ENCODE assay signal across 8 mouse cellular contexts in genomic region chr19:6057313-6058096, GRCm38 (mm10). TPM values are rescaled to one million over a fixed set of nuclear protein-coding genes. Genes with fewer than 3 reads are reported as not detected.
DNase-seq lines count a peak whose midpoint lies in the region; ATAC-seq and TF ChIP-seq lines count a peak whose summit lies in the region.

TSS of gene Mrpl49 (minus strand) at chr19:6057785.
TSS of gene Fau (plus strand) at chr19:6057844.

- peak; percentile 77 for ATAC-seq in erythroblast, adult 5-6 weeks (replicated peaks; ENCODE audit: low FRiP score, poor library complexity, severe bottlenecking)
- peak; percentile 86 for ATAC-seq in heart, embryonic 11.5 days (replicated peaks; ENCODE audit: insufficient number of reproducible peaks, low FRiP score, low TSS enrichment)
- ATAC-seq in kidney, embryonic 16.5 days (ENCODE audit: low FRiP score, low TSS enrichment), result peak; percentile 88

- peak within 1 kb of the TSS; percentile 68 for H3K27ac ChIP-seq in heart, embryonic 11.5 days (ENCODE audit: low read depth, low read length)
- H3K27ac ChIP-seq in kidney, embryonic 16.5 days (ENCODE audit: low read length), result peak within 1 kb of the TSS; percentile 75
- peak within 1 kb of the TSS; percentile 82 for H3K27ac ChIP-seq in liver, adult 2 months (replicated peaks; ENCODE audit: insufficient read depth, low read depth, low read length)

- H3ac ChIP-seq in myocyte (ENCODE audit: control insufficient read depth, insufficient read length), result peak within 1 kb of the TSS; percentile 43

- H3K9ac ChIP-seq in heart, embryonic 11.5 days (ENCODE audit: low read depth, low read length), result peak within 1 kb of the TSS; percentile 96
- peak within 1 kb of the TSS; percentile 91 for H3K9ac ChIP-seq in kidney, embryonic 16.5 days (replicated peaks; ENCODE audit: low read length)
- peak within 1 kb of the TSS; percentile 91 for H3K9ac ChIP-seq in liver, adult 2 months (ENCODE audit: low read depth, low read length)

- H3K27me3 ChIP-seq in heart, embryonic 11.5 days (ENCODE audit: control insufficient read depth, insufficient read depth, low read length), result no peaks in the 10 kb centered on the region
- H3K27me3 ChIP-seq in kidney, embryonic 16.5 days (ENCODE audit: insufficient read depth, low read length), result no peaks in the 10 kb centered on the region
- no peaks in the 10 kb centered on the region for H3K27me3 ChIP-seq in liver, adult 2 months (ENCODE audit: control insufficient read depth, insufficient read depth, low read length)
- H3K27me3 ChIP-seq in myocyte (ENCODE audit: control insufficient read depth, insufficient read depth, insufficient read length), result no peaks in the 10 kb centered on the region
- no peaks in the 10 kb centered on the region for H3K27me3 ChIP-seq in splenic B cell, adult 2 months (ENCODE audit: control insufficient read depth, insufficient read depth, low read length, poor library complexity, severe bottlenecking)

- no peak for TF ChIP-seq CTCF in liver, adult 2 months (IDR thresholded peaks at IDR 0.05; ENCODE audit: low read depth, low read length)

- H3K4me2 ChIP-seq in heart, embryonic 11.5 days, result peak within 1 kb of the TSS; percentile 85
- peak within 1 kb of the TSS; percentile 88 for H3K4me2 ChIP-seq in kidney, embryonic 16.5 days (replicated peaks; ENCODE audit: low read depth, low read length)
- H3K4me2 ChIP-seq in myocyte (ENCODE audit: low read depth), result peak within 1 kb of the TSS; percentile 98

- TF ChIP-seq POLR2A in liver, adult 2 months (IDR thresholded peaks at IDR 0.05; ENCODE audit: extremely low read depth, insufficient read depth, low read length), result peak; percentile 94
- TF ChIP-seq POLR2A in myocyte (IDR thresholded peaks at IDR 0.05; ENCODE audit: insufficient read length, low read depth), result peak; percentile 85

- WGBS in heart, embryonic 11.5 days (ENCODE audit: insufficient replicate concordance), result under 1% methylated on average over 58 of the region's 63 CpGs
- under 1% methylated on average over 55 of the region's 63 CpGs for WGBS in kidney, embryonic 16.5 days
- WGBS in liver, adult 2 months, result under 1% methylated on average over 63 of the region's 63 CpGs

- peak within 1 kb of the TSS; percentile 90 for H3K4me3 ChIP-seq in heart, embryonic 11.5 days (ENCODE audit: low read depth, low read length)
- H3K4me3 ChIP-seq in kidney, embryonic 16.5 days (ENCODE audit: low read length), result peak within 1 kb of the TSS; percentile 97
- H3K4me3 ChIP-seq in liver, adult 2 months (ENCODE audit: insufficient read depth, low read depth, low read length), result peak within 1 kb of the TSS; percentile 87
- peak within 1 kb of the TSS; percentile 96 for H3K4me3 ChIP-seq in myocyte

- peaks cover 20% of the 10 kb centered on the region for H3K36me3 ChIP-seq in heart, embryonic 11.5 days (ENCODE audit: control insufficient read depth, insufficient read depth, low read length)
- H3K36me3 ChIP-seq in kidney, embryonic 16.5 days (ENCODE audit: insufficient read depth, low read length), result peaks cover 40% of the 10 kb centered on the region
- peaks cover 25% of the 10 kb centered on the region for H3K36me3 ChIP-seq in liver, adult 2 months (ENCODE audit: control insufficient read depth, insufficient read depth, low read length)
- H3K36me3 ChIP-seq in myocyte (ENCODE audit: control insufficient read depth, insufficient read depth), result peaks cover 27% of the 10 kb centered on the region
- peaks cover 11% of the 10 kb centered on the region for H3K36me3 ChIP-seq in splenic B cell, adult 2 months (ENCODE audit: control insufficient read depth, insufficient read depth, low read length, poor library complexity, severe bottlenecking)

- DNase-seq in B cell, adult 2 months, result peak; percentile 99
- peak; percentile 99 for DNase-seq in brain, adult 2 months (ENCODE audit: low read depth, low spot score)
- DNase-seq in liver, adult 2 months (ENCODE audit: extremely low read depth, low read depth, low spot score), result peak; percentile 81
- peak; percentile 99 for DNase-seq in splenic B cell, adult 2 months (ENCODE audit: low read depth, low spot score)

- peaks cover 23% of the 10 kb centered on the region for H3K4me1 ChIP-seq in heart, embryonic 11.5 days (ENCODE audit: control insufficient read depth, insufficient read depth, low read length)
- peaks cover 33% of the 10 kb centered on the region for H3K4me1 ChIP-seq in kidney, embryonic 16.5 days (ENCODE audit: insufficient read depth, low read length)
- H3K4me1 ChIP-seq in liver, adult 2 months (ENCODE audit: control insufficient read depth, insufficient read depth, low read length), result peaks cover 16% of the 10 kb centered on the region

- H3K9me3 ChIP-seq in heart, embryonic 11.5 days (replicated peaks; ENCODE audit: control insufficient read depth, low read length), result no peaks in the 10 kb centered on the region
- no peaks in the 10 kb centered on the region for H3K9me3 ChIP-seq in kidney, embryonic 16.5 days (ENCODE audit: low read length)

- H3K79me2 ChIP-seq in liver, adult 2 months (ENCODE audit: control insufficient read depth, insufficient read depth, low read length), result no peaks in the 10 kb centered on the region; the same call in 1 of the 2 replicates
- H3K79me2 ChIP-seq in myocyte (ENCODE audit: control insufficient read depth, insufficient read depth), result peaks cover 55% of the 10 kb centered on the region

TF ChIP-seq in myocyte, 11 proteins besides CTCF, POLR2A, EP300 and RAD21:
- TF ChIP-seq POLR2AphosphoS2 (IDR thresholded peaks at IDR 0.05; ENCODE audit: insufficient read length, low read depth) (peak; percentile 91), MAX (IDR thresholded peaks at IDR 0.05; ENCODE audit: low read depth) (no peak), REST (IDR thresholded peaks at IDR 0.05; ENCODE audit: insufficient read depth, insufficient read length) (peak; percentile 29), MYOG (IDR thresholded peaks at IDR 0.05; ENCODE audit: control insufficient read depth in 1 of 3, insufficient read depth in 1 of 3, insufficient read length in 2 of 3, low read depth in 2 of 3) (peak in 2 of 3 experiments; percentile 28 to 53), MYOD1 (IDR thresholded peaks at IDR 0.05; ENCODE audit: control insufficient read depth in 1 of 3, insufficient read length in 2 of 3, low read depth in 2 of 3) (peak in 1 of 3 experiments; percentile 46), TCF12 (IDR thresholded peaks at IDR 0.05; ENCODE audit: insufficient read depth, poor library complexity, severe bottlenecking) (no peak), E2F4 (IDR thresholded peaks at IDR 0.05; ENCODE audit: insufficient read depth) (no peak), TCF3 (IDR thresholded peaks at IDR 0.05; ENCODE audit: insufficient read length, low read depth) (no peak), USF1 (IDR thresholded peaks at IDR 0.05; ENCODE audit: low read depth) (no peak), SRF (IDR thresholded peaks at IDR 0.05; ENCODE audit: control insufficient read depth, insufficient read length, low read depth) (peak; percentile 86), CEBPB (IDR thresholded peaks at IDR 0.05; ENCODE audit: insufficient read depth, poor library complexity, severe bottlenecking) (no peak)

RNA-seq across cellular contexts. Expression of gene Mrpl49, which starts in this region (rescaled TPM):
- total RNA-seq in erythroblast, adult 5-6 weeks (2015; ENCODE audit: low replicate concordance), result 10.0 and 15.3 TPM in 2 replicates
- 8.1 and 10.2 TPM in 2 replicates for total RNA-seq in erythroblast, adult 5-6 weeks (2017; ENCODE audit: low replicate concordance)
- polyA plus RNA-seq in heart, embryonic 11.5 days (2014; fragmentation: Nextera tagmentation; extraction: Ambion mirVana), result 70.7 and 75.3 TPM in 2 replicates
- polyA plus RNA-seq in kidney, embryonic 16.5 days (2015; fragmentation: Nextera tagmentation; extraction: Ambion mirVana), result 83.2 and 87.2 TPM in 2 replicates
- total RNA-seq in liver, adult 2 months (2014; rRNA removed), result 27.1 and 27.2 TPM in 2 replicates
- 13.6 and 16.8 TPM in 2 replicates for polyA plus RNA-seq in liver, adult 2 months (2012; rRNA removed)
- polyA plus RNA-seq in myocyte (2012; fragmentation: generic; extraction: Trizol), result 43.0 TPM

RNA-seq across cellular contexts. Expression of gene Fau, which starts in this region (rescaled TPM):
- total RNA-seq in erythroblast, adult 5-6 weeks (2015; ENCODE audit: low replicate concordance), result 503 and 517 TPM in 2 replicates
- total RNA-seq in erythroblast, adult 5-6 weeks (2017; ENCODE audit: low replicate concordance), result 317 and 511 TPM in 2 replicates
- polyA plus RNA-seq in heart, embryonic 11.5 days (2014; fragmentation: Nextera tagmentation; extraction: Ambion mirVana), result 586 and 633 TPM in 2 replicates
- 644 and 690 TPM in 2 replicates for polyA plus RNA-seq in kidney, embryonic 16.5 days (2015; fragmentation: Nextera tagmentation; extraction: Ambion mirVana)
- total RNA-seq in liver, adult 2 months (2014; rRNA removed), result 455 and 560 TPM in 2 replicates
- polyA plus RNA-seq in liver, adult 2 months (2012; rRNA removed), result 715 and 820 TPM in 2 replicates
- 2,772 TPM for polyA plus RNA-seq in myocyte (2012; fragmentation: generic; extraction: Trizol)

Comparison
In these comparisons a context has a peak if more than half of its experiments do, and no peak if none do; other contexts are left out.
1. Peak in every context shown above with its lines: DNase-seq, ATAC-seq, H3K4me3 ChIP-seq and H3K27ac ChIP-seq.